Mouse (Mus musculus): ENCODE data around the gene Ftsj3. TPM values are rescaled to one million over a fixed set of nuclear protein-coding genes. Genes with fewer than 3 reads are reported as not detected.

The Ftsj3 gene
- polyA plus RNA-seq, 1 experiment, result 14.1 TPM

GRCm38 (mm10) chr11:106273811-106274210 lies 17.9 kb upstream of the Ftsj3 start:
- H3K27ac ChIP-seq (replicated peaks; ENCODE audit: low read depth, low read length), result no peak overlapping the region
- H3K4me1 ChIP-seq (ENCODE audit: control insufficient read depth, insufficient read depth, insufficient read length, low read length), result peaks cover 20% of the 10 kb centered on the region
- peak overlapping the region; percentile 65; the same call in 1 of the 2 replicates for H3K4me3 ChIP-seq (ENCODE audit: insufficient read depth, low read depth, low read length)

- H3K4me3 ChIP-seq (ENCODE audit: insufficient read depth, low read depth, low read length), result peak overlapping the region; percentile 65
- peaks cover 21% of the 10 kb centered on the region for H3K4me1 ChIP-seq (ENCODE audit: control insufficient read depth, insufficient read depth, insufficient read length, low read length)
- H3K27ac ChIP-seq (replicated peaks; ENCODE audit: low read depth, low read length), result peak overlapping the region; percentile 80
Observed at GRCm38 (mm10) chr11:106273311-106273684, 17.4 kb upstream of the Ftsj3 start.

DNA sequence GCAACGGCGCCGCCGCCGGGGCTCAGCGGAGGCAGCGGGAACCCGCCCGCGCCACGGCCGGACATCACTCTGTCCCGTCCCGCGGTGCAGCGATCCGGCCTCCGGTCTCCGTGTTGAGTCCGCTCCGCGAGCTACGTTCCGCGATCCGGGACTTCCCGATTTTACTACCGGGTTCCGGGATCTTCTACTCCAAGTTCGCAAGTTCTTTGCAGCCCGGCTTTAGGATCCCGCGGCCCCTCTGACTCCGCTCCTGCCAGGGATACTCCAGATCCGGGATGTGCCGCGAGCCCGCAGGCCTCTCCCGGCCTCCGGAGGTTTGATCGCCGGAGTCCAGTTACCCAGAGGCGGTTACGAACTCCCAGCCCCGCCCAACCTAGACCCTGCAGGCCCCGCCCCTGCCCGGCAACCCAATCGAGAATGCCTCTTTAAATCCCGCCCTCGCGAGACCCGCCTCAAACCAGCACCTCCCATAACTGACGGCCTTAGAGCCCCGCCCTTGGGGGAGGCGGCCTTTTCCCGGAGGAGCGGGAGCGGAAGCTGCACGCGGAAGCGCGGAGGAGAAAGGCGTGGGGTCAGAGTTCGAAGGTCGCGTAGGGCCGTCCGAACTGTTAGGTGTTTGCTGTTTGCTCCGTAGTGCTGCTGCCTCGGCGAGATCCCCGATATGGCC lies 16.9 kb upstream of the Ftsj3 start, which contains the start of gene Smarcd2:
Gene Smarcd2, minus strand, starts transcription at position 329 of the 667 bp plus-strand sequence.
- Histone ChIP-seq H3K4me1 (ENCODE audit: control insufficient read depth, insufficient read depth, insufficient read length, low read length) (peaks cover 22% of the 10 kb centered on the region), H3K27ac (replicated peaks; ENCODE audit: low read depth, low read length) (peak within 1 kb of the TSS; percentile 91), H3K4me3 (ENCODE audit: insufficient read depth, low read depth, low read length) (peak within 1 kb of the TSS; percentile 93)

DNA sequence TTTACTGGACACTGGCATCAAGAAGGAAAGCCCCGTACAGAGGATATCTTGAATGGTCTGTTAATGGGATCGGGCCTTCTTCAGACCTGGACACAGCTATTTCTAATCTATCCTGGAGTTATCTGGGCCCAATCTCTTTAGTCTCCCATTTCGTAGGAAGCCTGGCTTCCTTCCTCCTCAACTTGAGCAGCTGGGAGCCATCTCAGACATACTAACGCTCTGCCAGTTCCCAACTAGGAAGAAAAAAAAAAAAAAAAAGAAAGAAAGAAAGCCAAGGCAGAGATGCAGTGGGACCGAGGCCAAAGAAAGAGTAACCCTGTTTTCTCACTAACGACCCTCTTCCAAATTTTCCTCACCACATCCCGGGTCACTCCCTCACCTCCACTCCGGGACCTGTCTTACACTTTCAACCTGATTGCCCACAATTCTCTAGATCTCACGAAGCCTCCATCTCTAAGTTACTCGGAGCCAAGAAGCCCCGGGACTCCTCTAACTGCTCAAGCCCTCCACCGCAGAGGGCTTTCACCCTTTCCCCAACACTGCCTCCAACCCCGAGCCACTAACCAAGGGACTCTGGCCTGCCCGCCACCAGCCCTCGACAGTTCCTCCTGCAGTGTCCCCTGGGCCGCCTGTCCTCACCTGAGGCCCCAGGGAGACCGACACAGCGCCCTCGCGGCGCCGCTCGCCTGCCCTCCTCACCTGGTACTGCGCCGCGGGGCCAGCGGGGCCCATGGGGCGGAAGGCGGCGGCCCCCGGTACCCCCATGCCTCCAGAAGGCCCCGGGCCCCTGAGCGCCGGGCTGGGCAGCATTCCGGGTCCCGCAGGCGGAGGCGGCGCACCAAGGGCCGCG lies 16.1 kb upstream of the Ftsj3 start:
- Histone ChIP-seq H3K4me3 (ENCODE audit: insufficient read depth, low read depth, low read length) (peak overlapping the region; percentile 93), H3K4me1 (ENCODE audit: control insufficient read depth, insufficient read depth, insufficient read length, low read length) (peaks cover 29% of the 10 kb centered on the region), H3K27ac (replicated peaks; ENCODE audit: low read depth, low read length) (peak overlapping the region; percentile 91)

DNA sequence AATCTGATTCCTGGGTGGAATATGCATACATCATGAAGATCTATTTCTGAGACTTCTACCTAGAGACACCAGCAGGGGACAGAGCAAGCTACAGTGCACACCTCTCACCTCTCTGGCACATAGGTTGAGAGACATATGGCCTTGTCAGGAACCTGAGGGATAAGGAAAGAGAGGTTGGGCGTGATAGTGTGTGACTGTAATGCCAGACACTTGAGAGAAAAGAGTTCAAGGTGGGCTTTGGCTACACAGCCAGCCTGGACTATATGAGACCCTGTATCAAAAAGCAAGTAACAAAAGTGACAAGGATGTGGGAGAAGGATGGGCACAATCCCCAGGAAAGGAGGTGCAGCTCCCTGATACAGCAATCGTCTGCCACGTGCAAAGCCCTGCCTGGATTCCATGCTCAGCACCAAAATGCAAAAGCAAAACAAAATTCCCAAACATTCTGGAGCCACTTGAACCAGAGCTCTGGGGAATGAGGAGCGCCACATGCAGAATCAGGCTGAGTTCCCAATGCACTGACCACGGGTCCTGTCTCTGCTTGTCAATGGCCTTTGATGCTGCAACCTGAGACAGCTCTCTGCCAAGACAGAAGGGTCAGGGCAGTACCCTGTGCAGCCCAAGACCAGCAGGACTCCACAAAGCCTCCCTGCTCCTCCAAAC lies 15.4 kb upstream of the Ftsj3 start:
- Histone ChIP-seq H3K27ac (replicated peaks; ENCODE audit: low read depth, low read length) (peak overlapping the region; percentile 91), H3K4me3 (ENCODE audit: insufficient read depth, low read depth, low read length) (peak overlapping the region; percentile 93), H3K4me1 (ENCODE audit: control insufficient read depth, insufficient read depth, insufficient read length, low read length) (peaks cover 29% of the 10 kb centered on the region)

- peak overlapping the region; percentile 51 for H3K27ac ChIP-seq (replicated peaks; ENCODE audit: low read depth, low read length)
- H3K4me1 ChIP-seq (ENCODE audit: control insufficient read depth, insufficient read depth, insufficient read length, low read length), result peaks cover 29% of the 10 kb centered on the region
- no peak overlapping the region for H3K4me3 ChIP-seq (ENCODE audit: insufficient read depth, low read depth, low read length)
Observed at GRCm38 (mm10) chr11:106269060-106269431, 13.2 kb upstream of the Ftsj3 start.

DNA sequence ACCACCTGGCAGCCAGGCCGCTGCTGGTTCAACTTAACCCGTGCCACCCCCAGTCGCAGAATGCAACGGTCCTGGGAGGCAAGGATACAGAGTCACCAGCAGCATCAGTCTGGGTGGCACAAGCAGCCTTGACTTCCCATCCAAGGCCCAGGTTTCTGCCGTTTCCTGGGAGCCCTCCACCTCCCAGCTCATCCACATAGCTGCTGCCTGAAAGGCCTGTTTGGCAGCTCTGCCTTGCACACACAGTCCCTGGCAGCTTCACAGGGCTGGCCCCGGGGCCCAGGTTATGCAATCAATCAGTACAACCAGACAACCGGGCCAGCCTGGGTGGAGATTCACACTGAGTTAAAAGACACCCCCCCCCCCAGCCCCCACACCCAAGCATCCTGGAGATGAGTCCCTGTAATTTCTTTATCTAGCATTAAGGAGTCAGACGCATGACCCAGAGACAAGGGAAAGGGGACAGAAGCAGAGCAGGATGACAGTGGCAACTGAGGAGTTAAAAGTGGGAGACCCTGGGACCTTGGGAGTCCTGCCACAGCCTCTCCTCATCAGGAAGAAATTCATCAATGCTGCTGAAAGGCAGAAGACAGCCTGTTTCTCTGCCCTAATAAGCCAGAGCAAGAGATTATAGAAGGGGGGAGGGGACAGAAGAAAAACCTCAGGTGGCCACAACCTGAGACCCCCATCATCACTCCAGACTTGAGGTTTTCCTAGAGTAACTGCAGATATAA lies 12.6 kb upstream of the Ftsj3 start:
- Histone ChIP-seq H3K4me3 (ENCODE audit: insufficient read depth, low read depth, low read length) (no peak overlapping the region), H3K27ac (replicated peaks; ENCODE audit: low read depth, low read length) (peak overlapping the region; percentile 51), H3K4me1 (ENCODE audit: control insufficient read depth, insufficient read depth, insufficient read length, low read length) (peaks cover 29% of the 10 kb centered on the region)

GRCm38 (mm10) chr11:106267871-106268270 lies 12.0 kb upstream of the Ftsj3 start:
- Histone ChIP-seq H3K27ac (replicated peaks; ENCODE audit: low read depth, low read length) (no peak overlapping the region), H3K4me3 (ENCODE audit: insufficient read depth, low read depth, low read length) (no peak overlapping the region)

DNA sequence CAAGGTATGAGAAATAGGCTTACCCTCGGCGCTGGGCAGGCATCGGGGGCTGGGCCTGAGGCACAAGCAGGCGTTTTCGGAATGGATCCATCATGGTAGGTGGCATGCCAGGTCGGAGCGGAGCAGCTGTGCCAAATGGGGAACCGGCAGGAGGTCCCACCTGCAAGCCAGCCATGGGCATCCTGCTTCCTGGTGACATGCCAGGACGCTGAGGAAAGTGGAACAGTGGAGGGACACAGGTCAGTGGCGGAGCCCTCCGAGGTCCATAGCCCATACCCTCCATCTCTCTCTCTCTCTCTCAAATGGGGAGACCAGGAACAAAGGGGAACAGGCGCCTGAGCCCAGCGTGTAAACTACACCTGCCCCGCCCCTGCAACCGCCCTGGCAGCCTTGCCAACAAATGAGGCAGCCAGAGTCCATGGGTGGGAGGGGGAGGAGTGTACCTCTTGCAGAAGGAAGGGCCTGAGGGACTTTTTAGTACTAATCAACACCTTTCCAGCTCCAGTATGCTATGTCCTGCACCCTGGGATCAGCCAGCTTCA lies 11.5 kb upstream of the Ftsj3 start:
- Histone ChIP-seq H3K4me1 (ENCODE audit: control insufficient read depth, insufficient read depth, insufficient read length, low read length) (peaks cover 29% of the 10 kb centered on the region), H3K27ac (replicated peaks; ENCODE audit: low read depth, low read length) (no peak overlapping the region), H3K4me3 (ENCODE audit: insufficient read depth, low read depth, low read length) (no peak overlapping the region)

More at GRCm38 (mm10) chr11:106267871-106268270, 12.0 kb upstream of the Ftsj3 start:
- peaks cover 29% of the 10 kb centered on the region for H3K4me1 ChIP-seq (ENCODE audit: control insufficient read depth, insufficient read depth, insufficient read length, low read length)

DNA sequence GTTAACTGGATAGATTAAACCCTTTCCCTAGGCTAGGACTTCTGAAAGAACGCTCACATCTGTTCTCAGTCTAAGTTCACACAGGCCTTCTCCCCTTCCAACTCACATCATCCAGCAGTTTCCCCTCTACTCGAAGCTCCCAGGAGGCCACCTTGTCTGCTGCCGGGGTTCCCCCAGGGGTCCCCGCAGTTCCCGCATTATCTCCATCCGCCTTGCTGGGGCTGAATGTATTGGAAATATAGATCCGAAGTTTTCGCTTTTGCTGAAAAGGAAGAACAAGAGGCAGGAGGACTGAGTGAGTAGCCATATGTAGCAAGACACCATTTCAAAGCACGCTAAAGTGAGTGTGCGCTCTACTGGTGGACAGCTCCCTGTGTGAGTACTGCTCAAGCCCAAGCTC lies 10.6 kb upstream of the Ftsj3 start:
- peaks cover 27% of the 10 kb centered on the region for H3K4me1 ChIP-seq (ENCODE audit: control insufficient read depth, insufficient read depth, insufficient read length, low read length)

DNA sequence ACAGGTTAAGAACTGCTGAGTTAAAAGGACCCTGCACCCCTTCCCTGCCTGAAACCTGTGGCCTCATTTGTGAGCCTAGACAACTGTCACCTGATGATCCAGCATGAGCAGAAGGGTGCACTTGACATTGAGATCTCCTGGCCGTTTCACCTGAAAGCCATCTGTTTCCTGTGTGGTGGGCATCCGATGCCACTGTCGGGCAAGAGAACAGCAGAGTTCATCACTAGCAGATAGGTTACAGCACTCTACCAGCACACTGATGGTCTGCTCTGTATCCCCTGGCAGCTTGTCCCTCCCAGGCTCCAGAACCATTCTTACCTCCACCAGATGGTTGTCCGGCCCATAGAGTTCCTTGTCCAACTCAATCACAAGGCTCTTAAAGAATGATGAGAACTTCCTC lies 9.7 kb upstream of the Ftsj3 start:
- peaks cover 22% of the 10 kb centered on the region for H3K4me1 ChIP-seq (ENCODE audit: control insufficient read depth, insufficient read depth, insufficient read length, low read length)
- no peak overlapping the region for H3K4me3 ChIP-seq (ENCODE audit: insufficient read depth, low read depth, low read length)
- H3K27ac ChIP-seq (replicated peaks; ENCODE audit: low read depth, low read length), result no peak overlapping the region

More for the DNA sequence above, 10.6 kb upstream of the Ftsj3 start:
- Histone ChIP-seq H3K27ac (replicated peaks; ENCODE audit: low read depth, low read length) (no peak overlapping the region), H3K4me3 (ENCODE audit: insufficient read depth, low read depth, low read length) (no peak overlapping the region)

DNA sequence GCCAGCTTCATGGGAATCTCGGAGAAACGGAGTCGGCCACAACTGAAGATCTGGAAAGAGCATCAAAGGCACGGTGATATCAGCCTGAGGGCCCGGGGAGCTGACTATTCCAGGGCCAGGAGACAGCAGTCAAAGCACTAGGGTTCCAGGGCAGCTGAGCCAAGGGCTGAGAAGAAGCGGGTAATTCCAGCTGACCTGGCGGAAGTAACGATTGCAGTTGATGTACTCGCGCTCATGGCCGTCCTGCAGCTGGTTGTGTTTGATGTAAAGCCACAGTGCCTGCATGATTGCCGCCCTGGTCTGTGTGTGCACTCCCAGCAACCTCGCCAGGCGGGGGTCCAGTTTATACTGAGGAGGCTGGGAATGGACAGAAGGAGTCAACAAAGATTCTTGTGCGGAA lies 9.1 kb upstream of the Ftsj3 start:
- H3K27ac ChIP-seq (replicated peaks; ENCODE audit: low read depth, low read length), result no peak overlapping the region
- peaks cover 17% of the 10 kb centered on the region for H3K4me1 ChIP-seq (ENCODE audit: control insufficient read depth, insufficient read depth, insufficient read length, low read length)

GRCm38 (mm10) chr11:106263963-106264362 lies 8.1 kb upstream of the Ftsj3 start:
- peaks cover 10% of the 10 kb centered on the region for H3K4me1 ChIP-seq (ENCODE audit: control insufficient read depth, insufficient read depth, insufficient read length, low read length)
- H3K4me3 ChIP-seq (ENCODE audit: insufficient read depth, low read depth, low read length), result no peak overlapping the region
- no peak overlapping the region for H3K27ac ChIP-seq (replicated peaks; ENCODE audit: low read depth, low read length)

More for the DNA sequence above, 9.1 kb upstream of the Ftsj3 start:
- H3K4me3 ChIP-seq (ENCODE audit: insufficient read depth, low read depth, low read length), result no peak overlapping the region

DNA sequence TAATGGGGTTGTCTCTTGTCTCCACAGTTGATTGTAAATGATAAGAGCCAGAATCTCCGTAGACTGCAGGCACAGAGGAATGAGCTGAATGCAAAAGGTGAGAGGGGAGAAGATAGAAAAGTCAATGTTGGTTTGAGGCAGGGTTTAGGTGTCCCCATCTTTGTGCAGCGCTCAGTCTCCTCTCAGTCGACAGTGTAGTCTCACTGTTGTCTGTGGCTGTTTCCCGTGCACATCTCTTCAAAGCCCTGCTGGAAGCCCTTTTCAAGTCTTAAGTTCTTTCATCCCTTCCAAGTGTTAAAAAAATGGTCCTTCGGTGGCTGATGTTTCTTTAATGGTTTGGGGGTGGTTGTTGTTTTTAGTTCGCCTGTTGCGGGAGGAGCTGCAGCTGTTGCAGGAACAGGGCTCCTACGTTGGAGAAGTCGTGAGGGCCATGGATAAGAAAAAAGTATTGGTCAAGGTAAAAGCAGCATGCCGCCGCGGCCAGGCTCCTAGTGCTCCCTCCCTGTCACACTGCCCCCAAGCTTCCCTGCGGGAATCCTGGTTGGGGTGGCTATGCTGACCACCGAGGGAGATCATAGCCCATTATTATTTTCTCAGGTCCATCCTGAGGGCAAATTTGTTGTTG lies 5.1 kb upstream of the Ftsj3 start:
- H3K4me1 ChIP-seq (ENCODE audit: control insufficient read depth, insufficient read depth, insufficient read length, low read length), result no peaks in the 10 kb centered on the region
- no peak overlapping the region for H3K27ac ChIP-seq (replicated peaks; ENCODE audit: low read depth, low read length)
- H3K4me3 ChIP-seq (ENCODE audit: insufficient read depth, low read depth, low read length), result no peak overlapping the region

All from brown adipose tissue, adult 24 weeks (tissue).